Mouse (Mus musculus) MEL (cell line): ENCODE data around the gene Myog. TPM values are rescaled to one million over a fixed set of nuclear protein-coding genes. Genes with fewer than 3 reads are reported as not detected.

Source experiments
- DNase-seq: peaks from one replicate; pipeline ENCODE4 v3.0.0; 2011; ENCODE audit warnings: low read depth, low spot score
- H3K27ac ChIP-seq: 2 replicates; pipeline ENCODE4 v1.5.1; 2012; ENCODE audit warnings: low read depth, mild to moderate bottlenecking, control low read depth, low read length, moderate library complexity; ENCODE audit not compliant: control insufficient read depth
- H3K27me3 ChIP-seq, 2 experiments: fragments of 150-350 bp in 1 of 2; sonication (generic) in 1 of 2; 2 replicates each; pipeline ENCODE4 v1.6.1; 2012; ENCODE audit warnings: low read length in 2 of 2, mild to moderate bottlenecking in 2 of 2, improper control_type of control experiment in 1 of 2, moderate library complexity in 1 of 2; ENCODE audit not compliant: insufficient read depth in 2 of 2, control insufficient read depth in 1 of 2
- H3K36me3 ChIP-seq, 2 experiments: 2 replicates each; pipeline ENCODE4 v1.6.1; 2012 to 2014; ENCODE audit warnings: low read length in 2 of 2, improper control_type of control experiment in 1 of 2, inconsistent platforms in 1 of 2, mild to moderate bottlenecking in 1 of 2; ENCODE audit not compliant: insufficient read depth in 2 of 2, control insufficient read depth in 1 of 2
- H3K4me1 ChIP-seq, 2 experiments: fragments of 150-350 bp in 1 of 2; sonication (generic) in 1 of 2; 2 replicates each; pipeline ENCODE4 v1.6.1; 2012; ENCODE audit warnings: low read length in 2 of 2, improper control_type of control experiment in 1 of 2, mild to moderate bottlenecking in 1 of 2; ENCODE audit not compliant: insufficient read depth in 2 of 2, control insufficient read depth in 1 of 2
- H3K4me3 ChIP-seq, 2 experiments: fragments of 150-350 bp in 1 of 2; sonication (generic) in 1 of 2; 2 replicates each; pipeline ENCODE4 v1.5.1; 2012; ENCODE audit warnings: low read depth in 2 of 2, low read length in 2 of 2, mild to moderate bottlenecking in 2 of 2, moderate library complexity in 2 of 2, control low read depth in 1 of 2, improper control_type of control experiment in 1 of 2; ENCODE audit not compliant: control insufficient read depth in 1 of 2, insufficient read depth in 1 of 2
- H3K79me2 ChIP-seq: 2 replicates; pipeline ENCODE4 v1.6.1; 2012; ENCODE audit warnings: mild to moderate bottlenecking, low read length, moderate library complexity; ENCODE audit not compliant: control insufficient read depth, poor library complexity, insufficient read depth
- H3K9ac ChIP-seq: 2 replicates; pipeline ENCODE4 v1.6.1; 2012; ENCODE audit warnings: low read depth, mild to moderate bottlenecking, control low read depth, low read length, moderate library complexity; ENCODE audit not compliant: control insufficient read depth, poor library complexity, severe bottlenecking
- H3K9me3 ChIP-seq: fragments of 150-350 bp; sonication (generic); replicated peaks from 2 replicates; pipeline ENCODE4 v1.6.1; 2012; ENCODE audit warnings: mild to moderate bottlenecking, low read length, improper control_type of control experiment, moderate library complexity; ENCODE audit not compliant: insufficient read depth
- BHLHE40 ChIP-seq: IDR thresholded peaks from 2 replicates; pipeline ENCODE4 v1.6.1; 2012; ENCODE audit warnings: low read depth, mild to moderate bottlenecking, inconsistent platforms, low read length, improper control_type of control experiment, borderline replicate concordance
- CTCF ChIP-seq, 3 experiments: IDR thresholded peaks in 2 of 3; conservative IDR thresholded peaks in 1 of 3; 2 replicates each; pipeline ENCODE4 v1.5.1; 2011 to 2012; ENCODE audit warnings: low read length in 3 of 3, low read depth in 2 of 3, mild to moderate bottlenecking in 2 of 3, improper control_type of control experiment in 1 of 3, inconsistent platforms in 1 of 3, mixed read lengths in 1 of 3, moderate library complexity in 1 of 3; ENCODE audit not compliant: control insufficient read depth in 1 of 3, insufficient read depth in 1 of 3, poor library complexity in 1 of 3, severe bottlenecking in 1 of 3
- ELF1 ChIP-seq: IDR thresholded peaks from 2 replicates; pipeline ENCODE4 v1.6.1; 2014; ENCODE audit warnings: low read depth, mild to moderate bottlenecking, inconsistent platforms, low read length, improper control_type of control experiment, moderate library complexity
- EP300 ChIP-seq, 2 experiments: IDR thresholded peaks; 2 replicates each; pipeline ENCODE4 v1.6.1; 2011; ENCODE audit warnings: improper control_type of control experiment in 2 of 2, low read length in 2 of 2, low read depth in 1 of 2, mild to moderate bottlenecking in 1 of 2
- GATA1 ChIP-seq: IDR thresholded peaks from 2 replicates; pipeline ENCODE4 v1.6.1; 2011; ENCODE audit warnings: low read depth, low read length, improper control_type of control experiment
- MEF2A ChIP-seq: IDR thresholded peaks from 2 replicates; pipeline ENCODE4 v1.6.1; 2014; ENCODE audit warnings: low read depth, mild to moderate bottlenecking, inconsistent platforms, low read length, improper control_type of control experiment; ENCODE audit not compliant: poor library complexity, insufficient replicate concordance, severe bottlenecking; ENCODE audit errors: extremely low read depth
- MXI1 ChIP-seq: IDR thresholded peaks from 2 replicates; pipeline ENCODE4 v1.6.1; 2011; ENCODE audit warnings: mild to moderate bottlenecking, low read depth, low read length, improper control_type of control experiment
- MYB ChIP-seq: IDR thresholded peaks from 2 replicates; pipeline ENCODE4 v1.6.1; 2011; ENCODE audit warnings: mild to moderate bottlenecking, low read depth, low read length, improper control_type of control experiment
- NRF1 ChIP-seq: IDR thresholded peaks from 2 replicates; pipeline ENCODE4 v1.6.1; 2014; ENCODE audit warnings: low read depth, mild to moderate bottlenecking, inconsistent platforms, low read length, improper control_type of control experiment, moderate library complexity; ENCODE audit not compliant: poor library complexity, insufficient read depth, severe bottlenecking
- POLR2AphosphoS5 ChIP-seq: IDR thresholded peaks from 2 replicates; pipeline ENCODE4 v1.6.1; 2012; ENCODE audit warnings: low read depth, borderline replicate concordance, mild to moderate bottlenecking, inconsistent platforms, low read length, moderate library complexity, mixed read lengths
- RAD21 ChIP-seq: IDR thresholded peaks from 2 replicates; pipeline ENCODE4 v1.6.1; 2011; ENCODE audit warnings: mild to moderate bottlenecking, low read depth, low read length, improper control_type of control experiment
- SIN3A ChIP-seq: IDR thresholded peaks from 2 replicates; pipeline ENCODE4 v1.6.1; 2012; ENCODE audit warnings: low read length, improper control_type of control experiment, inconsistent platforms
- TAL1 ChIP-seq: IDR thresholded peaks from 2 replicates; pipeline ENCODE4 v1.6.1; 2012; ENCODE audit warnings: mild to moderate bottlenecking, inconsistent platforms, low read length, moderate library complexity, mixed read lengths
- TBP ChIP-seq: IDR thresholded peaks from 2 replicates; pipeline ENCODE4 v1.8.0; 2011; ENCODE audit warnings: low read depth, low read length, improper control_type of control experiment
- TCF12 ChIP-seq: IDR thresholded peaks from 2 replicates; pipeline ENCODE4 v1.6.1; 2014; ENCODE audit warnings: low read depth, mild to moderate bottlenecking, inconsistent platforms, low read length, improper control_type of control experiment, moderate library complexity
- USF1 ChIP-seq: IDR thresholded peaks from 2 replicates; pipeline ENCODE4 v1.6.1; 2014; ENCODE audit warnings: low read depth, mild to moderate bottlenecking, inconsistent platforms, low read length, improper control_type of control experiment, moderate library complexity
- USF2 ChIP-seq, 2 experiments: IDR thresholded peaks; 2 replicates each; pipeline ENCODE4 v1.6.1; 2011 to 2012; ENCODE audit warnings: improper control_type of control experiment in 2 of 2, low read length in 2 of 2, borderline replicate concordance in 1 of 2, inconsistent platforms in 1 of 2, low read depth in 1 of 2, mild to moderate bottlenecking in 1 of 2; ENCODE audit not compliant: insufficient read depth in 1 of 2
- ZKSCAN1 ChIP-seq: IDR thresholded peaks from 2 replicates; pipeline ENCODE4 v1.6.1; 2012; ENCODE audit warnings: low read depth, mild to moderate bottlenecking, inconsistent platforms, low read length, improper control_type of control experiment, moderate library complexity
- ZMIZ1 ChIP-seq: IDR thresholded peaks from 2 replicates; pipeline ENCODE4 v1.6.1; 2012; ENCODE audit warnings: low read depth, mild to moderate bottlenecking, inconsistent platforms, low read length, improper control_type of control experiment, moderate library complexity
- ZNF384 ChIP-seq: IDR thresholded peaks from 2 replicates; pipeline ENCODE4 v1.6.1; 2012; ENCODE audit warnings: low read depth, mild to moderate bottlenecking, inconsistent platforms, low read length, improper control_type of control experiment
- polyA plus RNA-seq, 2 experiments: library from polyadenylated mRNA; stranded (reverse) in 1 of 2; unstranded in 1 of 2; fragments of >175 nt in 1 of 2; fragments of >200 nt in 1 of 2; gene quantifications; 2 replicates each; pipeline versions ENCODE4 v1.2.1 to v1.2.4; 2012; ENCODE audit warnings: low replicate concordance in 2 of 2, low read depth in 1 of 2; ENCODE audit not compliant: insufficient read length in 2 of 2, insufficient read depth in 1 of 2, missing spikeins in 1 of 2
- total RNA-seq: library from RNA; depleted of rRNA; stranded (reverse); fragments of 300-350 nt; gene quantifications from 2 replicates; pipeline ENCODE4 v1.2.3, GENCODE M21; 2012

The Myog gene
- total and polyA plus RNA-seq, 3 experiments, result not detected

- Histone ChIP-seq H3K9me3 (no peaks in the 10 kb centered on the region), H3K4me3 (no peak overlapping the region), H3K9ac (no peak overlapping the region), H3K27me3 (peaks cover 0 to 2% of the 10 kb centered on the region in 2 experiments; a peak in 1 of 4 replicates), H3K79me2 (no peaks in the 10 kb centered on the region), H3K4me1 (no peaks in the 10 kb centered on the region), H3K36me3 (no peaks in the 10 kb centered on the region), H3K27ac (no peak overlapping the region)
- no peak for DNase-seq
- no peak for TF ChIP-seq ZMIZ1
- no peak for TF ChIP-seq POLR2AphosphoS5
- TF ChIP-seq EP300 (IDR thresholded peaks at IDR 0.05; ENCODE audit: low read depth in 1 of 2, low read length in 2 of 2), result no peak
- no peak for TF ChIP-seq TBP
- no peak for TF ChIP-seq USF1
- TF ChIP-seq USF2 (IDR thresholded peaks at IDR 0.05; ENCODE audit: borderline replicate concordance in 1 of 2, insufficient read depth in 1 of 2, low read depth in 1 of 2, low read length in 2 of 2), result no peak
- no peak for TF ChIP-seq TCF12
- TF ChIP-seq ZKSCAN1, result no peak
These were observed 1.6 kb upstream of the Myog start for GRCm38 (mm10) chr1:134288239-134288638.

- no peak overlapping the region for H3K9ac ChIP-seq
- no peak overlapping the region for H3K4me3 ChIP-seq
- H3K4me1 ChIP-seq, result no peaks in the 10 kb centered on the region
- no peaks in the 10 kb centered on the region for H3K79me2 ChIP-seq
- H3K27me3 ChIP-seq, result peaks cover 0 to 2% of the 10 kb centered on the region in 2 experiments; a peak in 2 of 4 replicates
- DNase-seq, result no peak
- no peaks in the 10 kb centered on the region for H3K36me3 ChIP-seq
- TF ChIP-seq RAD21 (no peak), TCF12 (no peak), ELF1 (no peak), SIN3A (no peak), ZKSCAN1 (no peak), MXI1 (no peak), CTCF (IDR thresholded peaks at IDR 0.05 in 2 of 3, conservative IDR thresholded peaks at IDR 0.05 in 1 of 3; ENCODE audit: control insufficient read depth in 1 of 3, insufficient read depth in 1 of 3, low read depth in 2 of 3, low read length in 3 of 3, poor library complexity in 1 of 3, severe bottlenecking in 1 of 3) (no peak), GATA1 (no peak), ZNF384 (no peak), TAL1 (no peak), BHLHE40 (no peak), MYB (no peak), NRF1 (no peak), MEF2A (no peak)
- H3K27ac ChIP-seq, result no peak overlapping the region
- no peaks in the 10 kb centered on the region for H3K9me3 ChIP-seq
These were observed 511 bp downstream of the Myog start for GRCm38 (mm10) chr1:134290300-134290699.
